Mouse (Mus musculus) forebrain, embryonic 12.5 days (tissue): ENCODE measurements around the gene Gm29735. TPM values are rescaled to one million over a fixed set of nuclear protein-coding genes. Genes with fewer than 3 reads are reported as not detected.

Experiments
- polyA plus RNA-seq: library from polyadenylated mRNA; unstranded; fragments of >200 nt; fragmentation: Nextera tagmentation; extraction: Ambion mirVana; gene quantifications from 2 replicates; pipeline ENCODE4 v1.2.1, GENCODE M21; 2016

Gm29735 gene
- polyA plus RNA-seq, 1 experiment from 2014 or later: not detected

Other genes with a start within 250 kb of the Gm29735 start
- gene Tollip, start 238.6 kb downstream of the Gm29735 start, polyA plus RNA-seq: 69.2 and 76.2 TPM in 2 replicates
- 19.8 and 20.2 TPM in 2 replicates for gene Brsk2, start 207.4 kb downstream of the Gm29735 start, polyA plus RNA-seq
- 46.4 and 46.9 TPM in 2 replicates for gene Mob2, start 96.0 kb downstream of the Gm29735 start, polyA plus RNA-seq
- 45.0 and 45.8 TPM in 2 replicates for gene Dusp8, start 61.3 kb downstream of the Gm29735 start, polyA plus RNA-seq
- gene Gm45618, start 36.4 kb downstream of the Gm29735 start, polyA plus RNA-seq: not detected in 2 replicates
- gene Gm39115, start 21.1 kb downstream of the Gm29735 start, polyA plus RNA-seq: not detected in 2 replicates
- not detected in 2 replicates for gene Gm45337, start 12.5 kb downstream of the Gm29735 start, polyA plus RNA-seq
- gene Gm4553, start 8.6 kb upstream of the Gm29735 start, polyA plus RNA-seq: not detected in 2 replicates
- gene Krtap5-2, start 18.9 kb upstream of the Gm29735 start, polyA plus RNA-seq: not detected in 2 replicates
- not detected in 2 replicates for gene Gm10153, start 33.3 kb upstream of the Gm29735 start, polyA plus RNA-seq
- not detected in 2 replicates for gene Krtap5-3, start 44.3 kb upstream of the Gm29735 start, polyA plus RNA-seq
- gene Gm7579, start 54.7 kb upstream of the Gm29735 start, polyA plus RNA-seq: not detected in 2 replicates
- not detected in 2 replicates for gene Krtap5-5, start 72.9 kb upstream of the Gm29735 start, polyA plus RNA-seq
- gene Gm40460, start 84.0 kb upstream of the Gm29735 start, polyA plus RNA-seq: not detected in 2 replicates
- not detected in 2 replicates for gene Gm2431, start 101.2 kb upstream of the Gm29735 start, polyA plus RNA-seq
- not detected in 2 replicates for gene Gm4559, start 117.2 kb upstream of the Gm29735 start, polyA plus RNA-seq
- gene Krtap5-1, start 140.0 kb upstream of the Gm29735 start, polyA plus RNA-seq: not detected in 2 replicates
- gene Krtap5-4, start 146.4 kb upstream of the Gm29735 start, polyA plus RNA-seq: not detected in 2 replicates
- 0.34 and 0.45 TPM in 2 replicates for gene Ifitm10, start 216.6 kb upstream of the Gm29735 start, polyA plus RNA-seq
- gene Gm49369, start 225.6 kb upstream of the Gm29735 start, polyA plus RNA-seq: 0.60 and 0.91 TPM in 2 replicates
- 132 TPM in 2 replicates for gene Ctsd, start 230.9 kb upstream of the Gm29735 start, polyA plus RNA-seq